Mouse (Mus musculus) heart, postnatal 10 days (tissue): ENCODE measurements around the gene 1810055G02Rik. TPM values are rescaled to one million over a fixed set of nuclear protein-coding genes. Genes with fewer than 3 reads are reported as not detected.

Source experiments
- DNase-seq, 2 experiments: peaks; one replicate each; pipeline ENCODE4 v3.0.0; 2021
- intact Hi-C: fragments of 180-260 bp; cut with DNase I; formaldehyde crosslinking; loops from one replicate; pipeline ENCODE4 v1.15.1; 2025
- total RNA-seq, 2 experiments: library from RNA; stranded (reverse); gene quantifications; 2 replicates each; pipeline ENCODE4 v1.2.3; 2021

Gene 1810055G02Rik
- total RNA-seq, result 10 to 100 TPM; 12.0 to 14.2 TPM

- peak; percentile 99 for DNase-seq
- intact Hi-C loops, result loop anchor here (5.0 kb wide), 1 partner anchor 131 kb away; the partner anchor contains the start of gene Ppp6r3
These were observed at the start of gene 1810055G02Rik for GRCm38 (mm10) chr19:3708078-3709012. 1810055G02Rik (plus strand) TSS chr19:3708293.

- intact Hi-C loops, result no loop called here
- peak; percentile 49 to 69 for DNase-seq
These were observed 42.6 kb upstream of the 1810055G02Rik start for GRCm38 (mm10) chr19:3665510-3665909.

GRCm38 (mm10) chr19:3666632-3667031, 41.5 kb upstream of the 1810055G02Rik start:
- intact Hi-C loops, result no loop called here
- DNase-seq, result no peak

GRCm38 (mm10) chr19:3667155-3667895, 40.8 kb upstream of the 1810055G02Rik start:
- intact Hi-C loops, result no loop called here

GRCm38 (mm10) chr19:3667979-3668378, 40.1 kb upstream of the 1810055G02Rik start:
- DNase-seq, result no peak
- intact Hi-C loops, result no loop called here

More at GRCm38 (mm10) chr19:3667155-3667895, 40.8 kb upstream of the 1810055G02Rik start:
- DNase-seq, result peak; percentile 57 to 58

GRCm38 (mm10) chr19:3668551-3668950, 39.5 kb upstream of the 1810055G02Rik start:
- intact Hi-C loops, result no loop called here
- DNase-seq, result no peak

- intact Hi-C loops, result no loop called here
- DNase-seq, result peak; percentile 50 to 60
These were observed 39.0 kb upstream of the 1810055G02Rik start for GRCm38 (mm10) chr19:3669100-3669499.

- DNase-seq, result no peak
- intact Hi-C loops, result no loop called here
These were observed 34.9 kb upstream of the 1810055G02Rik start for GRCm38 (mm10) chr19:3673149-3673548.

- intact Hi-C loops, result no loop called here
- DNase-seq, result peak in 1 of 2 experiments; percentile 42
These were observed 33.8 kb upstream of the 1810055G02Rik start for GRCm38 (mm10) chr19:3674122-3674855.

GRCm38 (mm10) chr19:3680732-3681131, 27.4 kb upstream of the 1810055G02Rik start:
- peak; percentile 55 to 57 for DNase-seq
- intact Hi-C loops, result no loop called here

GRCm38 (mm10) chr19:3681310-3681934, 26.7 kb upstream of the 1810055G02Rik start:
- peak; percentile 91 to 93 for DNase-seq
- intact Hi-C loops, result no loop called here

GRCm38 (mm10) chr19:3684414-3684813, 23.7 kb upstream of the 1810055G02Rik start:
- intact Hi-C loops, result no loop called here
- no peak for DNase-seq

GRCm38 (mm10) chr19:3684957-3685580, 23.0 kb upstream of the 1810055G02Rik start:
- intact Hi-C loops, result no loop called here
- no peak for DNase-seq

- intact Hi-C loops, result loop anchor here (2.0 kb wide), 1 partner anchor 59 kb away; no protein-coding TSS in a partner anchor
- DNase-seq, result peak; percentile 62 to 64
These were observed 22.4 kb upstream of the 1810055G02Rik start for GRCm38 (mm10) chr19:3685611-3686214.

GRCm38 (mm10) chr19:3686215-3686894, 21.7 kb upstream of the 1810055G02Rik start, which contains the start of gene Lrp5:
Lrp5 (minus strand) TSS chr19:3686564.
- intact Hi-C loops, result loop anchor here (2.0 kb wide), 1 partner anchor 60 kb away; no protein-coding TSS in a partner anchor
- peak; percentile 60 to 75 for DNase-seq

- peak in 1 of 2 experiments; percentile 49 for DNase-seq
- intact Hi-C loops, result loop anchor here (2.0 kb wide), 1 partner anchor 61 kb away; no protein-coding TSS in a partner anchor
These were observed 20.4 kb upstream of the 1810055G02Rik start for GRCm38 (mm10) chr19:3687676-3688171.

- DNase-seq, result no peak
- intact Hi-C loops, result no loop called here
These were observed 16.8 kb upstream of the 1810055G02Rik start for GRCm38 (mm10) chr19:3691337-3691736.
